Mouse (Mus musculus): ENCODE data around the gene 2310009B15Rik.

- TF ChIP-seq CTCF (IDR thresholded peaks at IDR 0.05; ENCODE audit: low read depth, low read length) (no peak), EP300 (IDR thresholded peaks at IDR 0.05; ENCODE audit: insufficient read depth, low read depth, low read length) (no peak)
Observed at GRCm38 (mm10) chr1:138877470-138878254, 21.0 kb upstream of the 2310009B15Rik start.

Data from ES-Bruce4 (cell line).